Mouse (Mus musculus): ENCODE measurements at regions not wholly inside any gene's neighbourhood (a gene's known extent, or its start where the extent isn't known, plus 50 kb on each side); places are given as distances from the start of the nearest gene placed in this dataset.

- Histone ChIP-seq H3K4me3 (no peak overlapping the region), H3K27ac (no peak overlapping the region)
- intact Hi-C loops (cut with DNase I): no loop called here
- no peak for TF ChIP-seq CTCF (IDR thresholded peaks at IDR 0.05)
- DNase-seq: no peak
Measured at GRCm38 (mm10) chr13:48717036-48717435, 54.2 kb downstream of the Barx1 start.

GRCm38 (mm10) chr13:48717451-48717850 is 54.7 kb downstream of the Barx1 start:
- H3K4me3 ChIP-seq: no peak overlapping the region
- DNase-seq: no peak
- intact Hi-C loops (cut with DNase I): no loop called here
- TF ChIP-seq CTCF (IDR thresholded peaks at IDR 0.05): no peak
- no peak overlapping the region for H3K27ac ChIP-seq

- DNase-seq: no peak
- intact Hi-C loops (cut with DNase I): no loop called here
- H3K27ac ChIP-seq: no peak overlapping the region
- TF ChIP-seq CTCF (IDR thresholded peaks at IDR 0.05): no peak
- H3K4me3 ChIP-seq: no peak overlapping the region
Measured at GRCm38 (mm10) chr13:48723676-48724075, 60.9 kb downstream of the Barx1 start.

- peak; percentile 47 for TF ChIP-seq CTCF (IDR thresholded peaks at IDR 0.05)
- no peak overlapping the region for H3K27ac ChIP-seq
Measured at GRCm38 (mm10) chr13:48726430-48726829, 63.6 kb downstream of the Barx1 start.

GRCm38 (mm10) chr13:48731046-48731996 is 68.5 kb downstream of the Barx1 start:
- peak; percentile 27 for DNase-seq
- intact Hi-C loops (cut with DNase I): loop anchor here (5.0 kb wide), 1 partner anchor 71 kb away; no protein-coding TSS in a partner anchor
- TF ChIP-seq CTCF (IDR thresholded peaks at IDR 0.05): no peak
- H3K27ac ChIP-seq: no peak overlapping the region
- peak overlapping the region; percentile 39 for H3K4me3 ChIP-seq

More at GRCm38 (mm10) chr13:48726430-48726829, 63.6 kb downstream of the Barx1 start:
- no peak overlapping the region for H3K4me3 ChIP-seq
- intact Hi-C loops (cut with DNase I): no loop called here
- no peak for DNase-seq

GRCm38 (mm10) chr13:48732168-48732841 is 69.5 kb downstream of the Barx1 start:
- Histone ChIP-seq H3K4me3 (no peak overlapping the region), H3K27ac (no peak overlapping the region)
- DNase-seq: peak; percentile 56
- peak; percentile 82 for TF ChIP-seq CTCF (IDR thresholded peaks at IDR 0.05)
- intact Hi-C loops (cut with DNase I): loop anchor here (1.0 to 5.0 kb wide), 2 partner anchors 70 to 77 kb away; no protein-coding TSS in a partner anchor

- Histone ChIP-seq H3K4me3 (no peak overlapping the region), H3K27ac (no peak overlapping the region)
- DNase-seq: no peak
- intact Hi-C loops (cut with DNase I): loop anchor here (5.0 kb wide), 1 partner anchor 67 kb away; no protein-coding TSS in a partner anchor
- TF ChIP-seq CTCF (IDR thresholded peaks at IDR 0.05): no peak
Measured at GRCm38 (mm10) chr13:48734985-48735384, 72.2 kb downstream of the Barx1 start.

GRCm38 (mm10) chr13:48745566-48745965 is 82.8 kb downstream of the Barx1 start:
- H3K4me3 ChIP-seq: no peak overlapping the region
- intact Hi-C loops (cut with DNase I): no loop called here
- TF ChIP-seq CTCF (IDR thresholded peaks at IDR 0.05): no peak
- DNase-seq: no peak
- no peak overlapping the region for H3K27ac ChIP-seq

GRCm38 (mm10) chr13:48746301-48746700 is 83.5 kb downstream of the Barx1 start:
- H3K27ac ChIP-seq: 0 out of 2 replicates have a peak overlapping the region, but pooled peaks have one; percentile 10
- intact Hi-C loops (cut with DNase I): no loop called here
- peak overlapping the region; percentile 26; the same call in 1 of the 2 replicates for H3K4me3 ChIP-seq
- no peak for TF ChIP-seq CTCF (IDR thresholded peaks at IDR 0.05)
- DNase-seq: peak; percentile 60

All from gastrocnemius, adult 2 months (tissue).